Mouse (Mus musculus): ENCODE data around the gene Prr11. TPM values are rescaled to one million over a fixed set of nuclear protein-coding genes. Genes with fewer than 3 reads are reported as not detected.

The Prr11 gene
- polyA plus RNA-seq (2014; fragmentation: Nextera tagmentation; extraction: Ambion mirVana): 9.9 and 10.0 TPM in 2 replicates

DNA sequence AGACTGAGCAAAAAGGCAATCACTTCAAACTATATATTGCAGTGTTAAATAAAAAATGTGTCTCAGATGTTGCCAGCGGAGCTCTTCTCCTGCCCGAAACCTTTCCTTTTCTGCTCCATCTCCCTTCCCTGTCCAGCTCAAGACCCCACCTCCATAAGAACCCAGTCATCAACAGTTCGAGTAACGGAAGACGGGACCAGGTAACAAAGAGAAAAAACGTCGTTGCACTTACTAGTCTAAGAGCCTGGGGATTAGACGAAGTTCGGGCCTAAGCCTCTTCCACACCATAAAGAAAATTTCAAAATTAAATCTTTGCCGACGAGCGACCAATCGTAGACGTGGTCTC is at the start of gene Prr11:
Gene Prr11 (minus strand): TSS at position 300 of the 346 bp plus-strand sequence.
- Histone ChIP-seq H3K27me3 (replicated peaks; ENCODE audit: control insufficient read depth, insufficient read depth, low read length) (no peaks in the 10 kb centered on the region), H3K9me3 (ENCODE audit: control insufficient read depth, low read length) (no peaks in the 10 kb centered on the region), H3K36me3 (ENCODE audit: control insufficient read depth, insufficient read depth, low read length) (peaks cover 41% of the 10 kb centered on the region), H3K4me2 (ENCODE audit: low read depth, low read length) (peak within 1 kb of the TSS; percentile 78), H3K4me1 (ENCODE audit: control insufficient read depth, insufficient read depth, low read length) (peaks cover 16% of the 10 kb centered on the region), H3K27ac (replicated peaks; ENCODE audit: low read depth, low read length) (peak within 1 kb of the TSS; percentile 93), H3K9ac (ENCODE audit: low read depth, low read length) (peak within 1 kb of the TSS; percentile 97), H3K4me3 (ENCODE audit: low read depth, low read length) (peak within 1 kb of the TSS; percentile 96)
- ATAC-seq (ENCODE audit: low read depth): no peak
- WGBS: 0% methylated on average over 14 of the region's 14 CpGs
- DNase-seq (ENCODE audit: low spot score): no peak

DNA sequence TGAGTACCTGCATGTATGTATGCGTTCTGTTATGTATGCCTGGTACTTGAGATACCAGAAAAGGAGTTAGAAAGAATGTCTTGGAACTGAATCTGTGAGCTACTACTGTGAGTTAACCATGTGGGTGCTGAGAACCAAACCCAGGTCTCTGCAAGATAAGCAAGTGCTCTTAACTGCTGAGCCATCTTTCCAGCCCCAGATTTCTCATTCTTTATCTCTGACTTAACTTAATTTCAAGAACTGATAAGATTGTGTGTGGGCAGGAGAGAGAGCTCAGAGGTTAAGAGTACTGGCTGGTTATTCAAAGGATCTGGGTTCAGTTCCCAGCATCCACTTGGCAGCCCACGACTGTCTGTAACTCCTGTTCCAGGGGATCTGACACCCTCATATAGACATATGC is 49.5 kb upstream of the Prr11 start:
- Histone ChIP-seq H3K27ac (replicated peaks; ENCODE audit: low read depth, low read length) (no peak overlapping the region), H3K4me2 (ENCODE audit: low read depth, low read length) (no peak overlapping the region), H3K9me3 (ENCODE audit: control insufficient read depth, low read length) (no peaks in the 10 kb centered on the region), H3K9ac (ENCODE audit: low read depth, low read length) (no peak overlapping the region), H3K36me3 (ENCODE audit: control insufficient read depth, insufficient read depth, low read length) (0 out of 2 replicates have a peak, but pooled peaks cover 8% of the 10 kb centered on the region), H3K27me3 (replicated peaks; ENCODE audit: control insufficient read depth, insufficient read depth, low read length) (no peaks in the 10 kb centered on the region), H3K4me3 (ENCODE audit: low read depth, low read length) (no peak overlapping the region), H3K4me1 (ENCODE audit: control insufficient read depth, insufficient read depth, low read length) (no peaks in the 10 kb centered on the region)
- 86% methylated on average over 2 of the region's 2 CpGs for WGBS
- DNase-seq (ENCODE audit: low spot score) (no peak), ATAC-seq (ENCODE audit: low read depth) (no peak)

DNA sequence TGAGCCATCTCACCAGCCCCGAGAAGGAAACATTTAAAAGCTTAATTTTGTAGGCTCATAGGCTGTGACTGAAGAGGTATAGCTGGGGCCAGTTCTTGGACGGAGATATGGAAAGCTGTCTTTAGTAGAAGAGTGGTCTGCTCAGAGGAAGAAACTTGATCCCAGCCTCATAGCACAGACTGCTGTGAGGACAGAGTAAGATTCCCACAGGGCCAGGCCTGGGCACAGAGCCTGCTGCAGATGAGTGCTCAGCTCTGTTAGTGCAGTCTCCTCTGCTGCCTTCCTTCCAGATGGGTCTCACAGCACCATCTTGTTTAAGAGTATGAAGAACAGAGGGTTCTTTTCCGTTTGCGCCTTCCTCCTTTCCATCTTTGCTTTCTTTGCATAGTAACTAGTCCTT is 27.7 kb upstream of the Prr11 start:
- WGBS: 73% methylated on average over 4 of the region's 4 CpGs

DNA sequence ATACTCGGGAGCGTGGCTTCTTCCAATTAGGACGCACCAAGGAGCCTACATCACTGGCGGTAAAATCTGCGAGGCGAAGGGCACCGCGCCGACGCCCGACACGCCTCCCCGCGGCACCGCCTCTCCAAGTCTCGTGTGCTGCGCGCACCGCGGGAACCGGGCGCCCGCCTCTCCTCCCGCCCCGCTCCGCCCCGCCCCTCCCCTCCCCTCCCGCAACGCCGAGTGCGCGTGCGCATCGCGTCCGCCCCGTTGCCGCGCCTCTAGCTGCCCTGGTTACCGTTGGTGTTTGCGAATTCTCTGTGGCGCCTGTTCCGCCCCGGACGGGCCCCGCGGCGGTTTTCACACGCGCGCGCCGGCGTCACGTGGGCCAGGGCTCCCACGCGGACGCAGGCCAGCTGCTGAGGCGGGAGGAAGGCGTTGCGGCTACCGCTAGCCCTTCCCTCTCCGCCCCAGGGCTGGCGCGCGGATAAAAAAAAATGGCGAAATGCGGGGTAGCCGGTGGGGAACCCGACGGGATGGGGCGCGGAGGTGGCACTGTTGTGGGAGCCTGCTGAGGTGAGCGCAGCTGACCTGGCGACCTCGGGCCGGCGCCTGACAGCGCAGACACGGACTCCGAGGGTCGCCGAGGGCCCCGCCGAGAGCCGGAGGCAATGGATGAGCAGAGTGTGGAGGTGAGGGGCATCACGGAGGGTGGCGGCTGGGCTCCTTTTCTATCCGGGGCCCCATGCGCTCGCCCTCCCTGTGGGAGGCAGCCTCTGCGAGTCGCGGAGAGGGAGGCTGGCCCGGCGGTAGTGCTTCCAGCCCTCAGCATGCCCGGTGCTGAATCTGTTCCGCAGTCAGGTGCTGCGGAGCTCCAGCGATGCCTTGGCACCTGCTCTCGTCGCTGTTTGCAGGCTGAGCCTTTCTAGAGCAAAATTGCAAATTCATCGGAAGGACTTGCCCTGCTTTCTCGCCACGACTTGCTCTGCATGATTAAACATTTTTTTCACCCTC is 18.6 kb upstream of the Prr11 start, which contains the start of gene Trim37:
Gene Trim37 (plus strand): TSS at position 254 of the 993 bp plus-strand sequence.
- H3K4me3 ChIP-seq (ENCODE audit: low read depth, low read length): peak within 1 kb of the TSS; percentile 98
- peak within 1 kb of the TSS; percentile 91 for H3K27ac ChIP-seq (replicated peaks; ENCODE audit: low read depth, low read length)
- under 1% methylated on average over 69 of the region's 105 CpGs for WGBS
- H3K9ac ChIP-seq (ENCODE audit: low read depth, low read length): peak within 1 kb of the TSS; percentile 85
- ATAC-seq (ENCODE audit: low read depth) (peak; percentile 94), DNase-seq (ENCODE audit: low spot score) (peak; percentile 97)
- H3K9me3 ChIP-seq (ENCODE audit: control insufficient read depth, low read length): no peaks in the 10 kb centered on the region
- 0 out of 2 replicates have a peak, but pooled peaks cover 3% of the 10 kb centered on the region for H3K4me1 ChIP-seq (ENCODE audit: control insufficient read depth, insufficient read depth, low read length)
- H3K36me3 ChIP-seq (ENCODE audit: control insufficient read depth, insufficient read depth, low read length): peaks cover 33% of the 10 kb centered on the region
- no peaks in the 10 kb centered on the region for H3K27me3 ChIP-seq (replicated peaks; ENCODE audit: control insufficient read depth, insufficient read depth, low read length)
- H3K4me2 ChIP-seq (ENCODE audit: low read depth, low read length): peak within 1 kb of the TSS; percentile 82

More for the DNA sequence above, 27.7 kb upstream of the Prr11 start:
- Histone ChIP-seq H3K4me1 (ENCODE audit: control insufficient read depth, insufficient read depth, low read length) (no peaks in the 10 kb centered on the region), H3K4me2 (ENCODE audit: low read depth, low read length) (no peak overlapping the region), H3K27me3 (replicated peaks; ENCODE audit: control insufficient read depth, insufficient read depth, low read length) (no peaks in the 10 kb centered on the region), H3K27ac (replicated peaks; ENCODE audit: low read depth, low read length) (no peak overlapping the region), H3K4me3 (ENCODE audit: low read depth, low read length) (no peak overlapping the region), H3K9me3 (ENCODE audit: control insufficient read depth, low read length) (no peaks in the 10 kb centered on the region), H3K9ac (ENCODE audit: low read depth, low read length) (no peak overlapping the region), H3K36me3 (ENCODE audit: control insufficient read depth, insufficient read depth, low read length) (peaks cover 10% of the 10 kb centered on the region; the same call in 1 of the 2 replicates)
- peak; percentile 37; the same call in 1 of the 2 replicates for ATAC-seq (ENCODE audit: low read depth)
- peak; percentile 64 for DNase-seq (ENCODE audit: low spot score)

DNA sequence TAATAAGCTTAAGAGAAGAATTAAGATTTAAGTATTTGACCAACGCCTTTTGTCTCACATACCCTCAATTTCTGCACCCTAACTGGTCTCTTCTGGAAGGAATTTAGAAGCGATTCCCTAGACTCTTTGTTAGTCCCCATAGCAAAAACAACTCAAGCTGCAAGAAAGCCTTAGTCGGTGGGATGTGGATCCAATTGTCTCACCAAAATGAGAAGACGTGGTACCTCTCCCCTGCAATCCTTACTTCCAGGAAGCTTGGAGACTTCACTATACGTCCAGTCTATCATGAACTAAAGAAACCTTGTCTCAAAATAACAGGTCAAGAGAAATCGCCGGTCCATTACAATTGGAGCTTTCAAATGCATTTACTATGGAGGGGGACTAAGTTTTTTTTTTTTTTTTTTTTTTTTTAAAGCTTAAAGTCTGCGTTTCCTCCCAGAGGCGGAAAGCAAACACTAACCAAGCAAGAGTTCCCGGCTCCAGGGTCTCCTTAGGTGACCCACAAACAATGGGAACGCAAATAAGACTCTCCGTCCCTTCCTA is 17.8 kb upstream of the Prr11 start:
- peak overlapping the region; percentile 91 for H3K27ac ChIP-seq (replicated peaks; ENCODE audit: low read depth, low read length)
- no peaks in the 10 kb centered on the region for H3K9me3 ChIP-seq (ENCODE audit: control insufficient read depth, low read length)
- no peaks in the 10 kb centered on the region for H3K27me3 ChIP-seq (replicated peaks; ENCODE audit: control insufficient read depth, insufficient read depth, low read length)
- H3K4me3 ChIP-seq (ENCODE audit: low read depth, low read length): peak overlapping the region; percentile 98
- WGBS: 1% methylated on average over 12 of the region's 12 CpGs
- H3K9ac ChIP-seq (ENCODE audit: low read depth, low read length): peak overlapping the region; percentile 85
- H3K36me3 ChIP-seq (ENCODE audit: control insufficient read depth, insufficient read depth, low read length): peaks cover 39% of the 10 kb centered on the region
- 0 out of 2 replicates have a peak, but pooled peaks cover 3% of the 10 kb centered on the region for H3K4me1 ChIP-seq (ENCODE audit: control insufficient read depth, insufficient read depth, low read length)
- ATAC-seq (ENCODE audit: low read depth) (no peak), DNase-seq (ENCODE audit: low spot score) (peak; percentile 20)
- H3K4me2 ChIP-seq (ENCODE audit: low read depth, low read length): peak overlapping the region; percentile 82

DNA sequence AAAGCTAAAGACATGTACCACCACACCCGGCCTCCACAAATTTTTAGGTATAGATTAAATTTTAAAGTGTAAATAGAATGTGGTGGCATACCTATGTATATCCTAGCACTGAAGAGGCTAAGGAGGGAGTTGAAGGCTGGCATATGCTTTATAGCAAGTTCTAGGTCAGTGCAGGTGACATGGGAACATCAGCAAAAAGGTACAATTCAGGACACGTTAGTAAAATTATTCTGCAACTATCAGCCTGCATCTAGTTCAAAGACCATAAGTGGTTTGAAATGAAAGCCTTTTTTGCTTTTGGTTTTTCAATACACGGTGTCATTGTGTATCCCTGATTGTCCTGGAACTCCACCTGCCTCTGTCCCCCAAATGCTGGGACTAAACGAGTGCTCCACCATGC is 17.1 kb upstream of the Prr11 start:
- 0 out of 2 replicates have a peak, but pooled peaks cover 3% of the 10 kb centered on the region for H3K4me1 ChIP-seq (ENCODE audit: control insufficient read depth, insufficient read depth, low read length)
- DNase-seq (ENCODE audit: low spot score) (no peak), ATAC-seq (ENCODE audit: low read depth) (no peak)
- H3K27me3 ChIP-seq (replicated peaks; ENCODE audit: control insufficient read depth, insufficient read depth, low read length): no peaks in the 10 kb centered on the region
- no peaks in the 10 kb centered on the region for H3K9me3 ChIP-seq (ENCODE audit: control insufficient read depth, low read length)
- peak overlapping the region; percentile 91 for H3K27ac ChIP-seq (replicated peaks; ENCODE audit: low read depth, low read length)
- H3K4me2 ChIP-seq (ENCODE audit: low read depth, low read length): peak overlapping the region; percentile 82
- H3K9ac ChIP-seq (ENCODE audit: low read depth, low read length): peak overlapping the region; percentile 85; the same call in 1 of the 2 replicates
- 0 out of 2 replicates have a peak overlapping the region, but pooled peaks have one; percentile 98 for H3K4me3 ChIP-seq (ENCODE audit: low read depth, low read length)
- 53% methylated on average over 4 of the region's 4 CpGs for WGBS
- H3K36me3 ChIP-seq (ENCODE audit: control insufficient read depth, insufficient read depth, low read length): peaks cover 46% of the 10 kb centered on the region

DNA sequence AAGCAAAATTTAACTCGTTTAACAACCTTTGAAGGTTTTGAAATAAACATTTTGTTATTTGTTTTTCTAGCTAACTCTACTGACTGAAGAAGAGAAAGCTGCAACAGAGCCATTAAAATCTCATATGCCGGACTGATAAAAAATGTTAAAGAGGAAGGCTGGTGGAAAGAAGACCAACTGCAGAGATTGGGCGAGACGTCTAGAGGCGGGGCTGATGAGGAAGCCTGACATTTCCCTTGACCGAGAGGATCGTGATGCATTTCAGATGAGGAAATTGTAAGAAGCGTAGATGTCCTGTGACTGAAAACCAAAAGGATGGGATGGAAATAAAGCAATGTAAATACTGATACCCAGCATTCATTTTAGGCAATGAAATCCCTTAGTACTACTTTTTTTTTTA is 13.4 kb upstream of the Prr11 start:
- no peak overlapping the region for H3K9ac ChIP-seq (ENCODE audit: low read depth, low read length)
- no peak overlapping the region for H3K4me3 ChIP-seq (ENCODE audit: low read depth, low read length)
- no peak for DNase-seq (ENCODE audit: low spot score)
- H3K27ac ChIP-seq (replicated peaks; ENCODE audit: low read depth, low read length): no peak overlapping the region
- no peak overlapping the region for H3K4me2 ChIP-seq (ENCODE audit: low read depth, low read length)
- no peaks in the 10 kb centered on the region for H3K27me3 ChIP-seq (replicated peaks; ENCODE audit: control insufficient read depth, insufficient read depth, low read length)
- no peaks in the 10 kb centered on the region for H3K9me3 ChIP-seq (ENCODE audit: control insufficient read depth, low read length)
- peaks cover 73% of the 10 kb centered on the region for H3K36me3 ChIP-seq (ENCODE audit: control insufficient read depth, insufficient read depth, low read length)
- no peaks in the 10 kb centered on the region for H3K4me1 ChIP-seq (ENCODE audit: control insufficient read depth, insufficient read depth, low read length)
- 80% methylated on average over 8 of the region's 8 CpGs for WGBS
- ATAC-seq (ENCODE audit: low read depth): no peak

DNA sequence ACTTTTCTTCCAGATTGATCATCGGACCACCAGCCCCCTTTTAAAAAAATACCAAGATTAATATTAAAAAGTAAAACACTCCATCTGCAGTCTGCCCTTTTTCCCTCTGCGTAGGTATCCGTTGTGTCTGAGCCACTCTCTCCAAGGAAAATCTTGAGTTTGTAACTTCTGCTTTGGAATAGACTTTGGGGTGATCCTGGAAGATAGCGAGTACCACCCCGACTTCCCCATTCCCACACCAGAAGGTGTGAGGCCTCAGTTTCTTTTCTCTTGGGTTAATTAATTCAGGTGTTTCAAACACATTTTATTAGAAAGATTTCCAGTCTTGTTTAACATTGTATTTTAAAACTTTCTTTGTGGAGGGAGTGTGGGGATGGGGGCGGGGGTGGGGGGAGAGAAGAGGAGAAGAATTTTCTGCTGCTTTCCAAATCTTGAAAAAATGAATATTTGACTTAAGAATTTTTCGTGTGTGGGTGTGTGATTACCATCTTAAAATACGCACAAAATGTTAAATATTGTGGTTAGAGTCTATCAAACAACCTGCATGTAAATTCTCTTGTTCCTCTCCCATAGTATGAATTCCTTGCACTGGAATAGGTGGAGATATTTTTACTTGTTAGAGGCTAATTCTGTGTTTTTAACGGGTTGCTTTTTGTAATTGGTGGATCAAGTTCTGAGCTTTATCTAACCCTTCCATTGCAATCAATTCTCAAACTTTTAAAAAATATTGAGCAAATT is 1.8 kb upstream of the Prr11 start:
- Histone ChIP-seq H3K4me1 (ENCODE audit: control insufficient read depth, insufficient read depth, low read length) (peaks cover 16% of the 10 kb centered on the region), H3K4me3 (ENCODE audit: low read depth, low read length) (peak overlapping the region; percentile 96), H3K9me3 (ENCODE audit: control insufficient read depth, low read length) (no peaks in the 10 kb centered on the region), H3K9ac (ENCODE audit: low read depth, low read length) (peak overlapping the region; percentile 97), H3K4me2 (ENCODE audit: low read depth, low read length) (peak overlapping the region; percentile 78), H3K27me3 (replicated peaks; ENCODE audit: control insufficient read depth, insufficient read depth, low read length) (no peaks in the 10 kb centered on the region), H3K27ac (replicated peaks; ENCODE audit: low read depth, low read length) (peak overlapping the region; percentile 93), H3K36me3 (ENCODE audit: control insufficient read depth, insufficient read depth, low read length) (peaks cover 40% of the 10 kb centered on the region)
- 2% methylated on average over 9 of the region's 9 CpGs for WGBS
- ATAC-seq (ENCODE audit: low read depth): no peak
- DNase-seq (ENCODE audit: low spot score): no peak

All from embryonic facial prominence, embryonic 14.5 days (tissue).